Mouse (Mus musculus): Measurements from ENCODE around the gene Pts. TPM values are rescaled to one million over a fixed set of nuclear protein-coding genes. Genes with fewer than 3 reads are reported as not detected.

The Pts gene
- total RNA-seq, 2 experiments from 2014 or later, result 8.5 to 11.2 TPM

GRCm38 (mm10) chr9:50491531-50492045 lies 36.9 kb downstream of the Pts start:
- DNase-seq, result no peak

DNA sequence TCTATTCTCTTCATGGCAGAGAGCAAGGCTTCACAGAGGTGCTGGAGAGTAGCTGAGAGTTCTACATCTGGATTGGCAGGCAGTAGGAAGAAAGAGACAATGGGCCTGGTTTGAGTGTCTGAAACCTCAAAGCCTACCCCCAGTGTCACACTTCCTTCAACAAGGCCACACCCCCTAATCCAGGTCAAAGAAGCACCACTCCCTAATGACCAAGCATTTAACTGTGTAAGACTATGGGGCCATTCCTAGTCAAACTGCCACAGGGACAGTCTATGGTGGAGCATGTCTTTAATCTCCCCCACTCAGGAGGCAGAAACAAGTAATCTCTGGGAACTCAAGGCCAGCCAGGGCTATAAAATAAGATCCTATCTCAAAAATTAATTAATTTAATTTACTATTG lies 37.7 kb downstream of the Pts start:
- no peak for DNase-seq

DNA sequence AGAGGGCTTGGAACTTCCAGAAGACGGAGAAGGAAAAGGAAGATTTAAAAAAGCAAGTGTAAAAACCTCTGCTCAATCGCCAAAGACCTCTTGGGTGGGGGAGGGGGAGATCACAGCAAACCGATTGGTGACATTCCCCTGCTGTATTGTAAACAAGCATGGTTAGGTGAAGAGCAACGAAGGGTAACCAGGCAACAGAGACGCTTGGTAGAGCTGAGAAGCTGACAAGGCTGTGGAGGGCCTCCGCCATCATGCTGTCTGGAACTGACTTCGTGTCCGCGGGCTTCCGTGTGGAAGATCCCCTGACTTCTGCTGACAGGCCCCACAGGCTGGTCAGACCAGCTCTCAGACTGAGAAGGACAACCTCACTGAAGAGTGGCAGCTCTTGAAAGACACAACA lies 43.0 kb downstream of the Pts start:
- DNase-seq, result no peak

- DNase-seq, result no peak
Observed at GRCm38 (mm10) chr9:50482743-50483142, 45.8 kb downstream of the Pts start.

- no peak for DNase-seq
Observed at GRCm38 (mm10) chr9:50479476-50479875, 49.0 kb downstream of the Pts start.

- peak; percentile 35 for DNase-seq
Observed at GRCm38 (mm10) chr9:50478826-50479225, 49.7 kb downstream of the Pts start.

GRCm38 (mm10) chr9:50477270-50477669 lies 51.3 kb downstream of the Pts start:
- DNase-seq, result no peak

- no peak for DNase-seq
Observed at GRCm38 (mm10) chr9:50476651-50477050, 51.9 kb downstream of the Pts start.

- DNase-seq, result no peak
Observed at GRCm38 (mm10) chr9:50475745-50476144, 52.8 kb downstream of the Pts start.

GRCm38 (mm10) chr9:50475318-50475717 lies 53.2 kb downstream of the Pts start:
- no peak for DNase-seq

Other genes with a start within 250 kb of the Pts start
- 100 to 1,000 TPM; 340 to 407 TPM for gene Rpl10-ps3, start 183.8 kb downstream of the Pts start, total RNA-seq (2021)
- gene Plet1, start 34.2 kb downstream of the Pts start, total RNA-seq (2021), result not detected
- gene Il18, start 26.1 kb upstream of the Pts start, total RNA-seq (2021), result under 1 TPM; 0.43 to 0.75 TPM
- gene Bco2, start 26.5 kb upstream of the Pts start, total RNA-seq (2021), result under 1 TPM; 0.28 to 0.40 TPM
- gene Tex12, start 32.6 kb upstream of the Pts start, total RNA-seq (2021), result not detected
- 100 to 1,000 TPM; 338 to 360 TPM for gene Sdhd, start 75.1 kb upstream of the Pts start, total RNA-seq (2021)
- 100 to 1,000 TPM; 182 to 200 TPM for gene Timm8b, start 75.2 kb upstream of the Pts start, total RNA-seq (2021)
- under 1 TPM; 0.20 to 0.43 TPM for gene Pih1d2, start 88.6 kb upstream of the Pts start, total RNA-seq (2021)
- 10 to 100 TPM in 1 of 2 experiments, 1 to 10 TPM in 1; 7.7 to 10.4 TPM for gene Nkapd1, start 88.7 kb upstream of the Pts start, total RNA-seq (2021)
- 100 to 1,000 TPM; 228 to 279 TPM for gene Dlat, start 131.1 kb upstream of the Pts start, total RNA-seq (2021)
- gene Dixdc1, start 210.8 kb upstream of the Pts start, total RNA-seq (2021), result 1 to 10 TPM; 2.4 to 4.0 TPM
- 1 to 10 TPM; 1.5 to 6.5 TPM for gene 2310030G06Rik, start 217.8 kb upstream of the Pts start, total RNA-seq (2021)
- 1,000 to 10,000 TPM; 1,104 to 3,330 TPM for gene Cryab, start 222.6 kb upstream of the Pts start, total RNA-seq (2021)
- gene Hspb2, start 223.6 kb upstream of the Pts start, total RNA-seq (2021), result 100 to 1,000 TPM; 106 to 134 TPM
- gene Fdxacb1, start 239.5 kb upstream of the Pts start, total RNA-seq (2021), result 1 to 10 TPM; 3.7 to 3.9 TPM
- gene Alg9, start 246.3 kb upstream of the Pts start, total RNA-seq (2021), result 10 to 100 TPM in 1 of 2 experiments, 1 to 10 TPM in 1; 9.0 to 10.5 TPM
- 10 to 100 TPM in 1 of 2 experiments, 1 to 10 TPM in 1; 9.0 to 10.7 TPM for gene 1110032A03Rik, start 246.8 kb upstream of the Pts start, total RNA-seq (2021)

Data from gastrocnemius, postnatal 25 days (tissue).